Mouse (Mus musculus) kidney, embryonic 14.5 days (tissue): ENCODE measurements around the gene Apoo. TPM values are rescaled to one million over a fixed set of nuclear protein-coding genes. Genes with fewer than 3 reads are reported as not detected.

Source experiments
- microRNA-seq: library from miRNA; unstranded; fragments of <30 nt; microRNA quantifications from one replicate; pipeline ENCODE4, GENCODE M21; 2016
- polyA plus RNA-seq: library from polyadenylated mRNA; unstranded; fragments of >200 nt; fragmentation: Nextera tagmentation; extraction: Ambion mirVana; gene quantifications from 2 replicates; pipeline ENCODE4 v1.2.1, GENCODE M21; 2014

Gene Apoo
- polyA plus RNA-seq, 1 experiment from 2014 or later = 113 TPM

Small RNA genes lying within 50 kb of the gene (microRNA-seq; reads per million reads assigned to microRNA genes)
- gene Gm44477 = not detected

Other genes with a start within 250 kb of the Apoo start
- 24.9 and 44.1 TPM in 2 replicates for gene Zfx, start 243.4 kb upstream of the Apoo start, polyA plus RNA-seq
- 78.6 and 84.2 TPM in 2 replicates for gene Eif2s3x, start 154.3 kb upstream of the Apoo start, polyA plus RNA-seq
- gene Klhl15, start 132.5 kb upstream of the Apoo start, polyA plus RNA-seq = 8.6 and 13.5 TPM in 2 replicates
- 0.16 and 0.17 TPM in 2 replicates for gene Fam90a1b, start 340 bp upstream of the Apoo start, polyA plus RNA-seq
- 455 and 607 TPM in 2 replicates for gene Maged1, start 175.0 kb downstream of the Apoo start, polyA plus RNA-seq